Mouse (Mus musculus): Measurements from ENCODE around the gene 4921507P07Rik. TPM values are rescaled to one million over a fixed set of nuclear protein-coding genes. Genes with fewer than 3 reads are reported as not detected.
"Not testable (repeated sequence)": the region's sequence is repeated elsewhere in the genome, so short reads cannot be mapped to it uniquely, and the experiment has no call there.

Gene 4921507P07Rik
- total RNA-seq, 2 experiments from 2014 or later, result 0.33 to 0.36 TPM

GRCm38 (mm10) chr6:50557566-50557965 is 38.9 kb downstream of the 4921507P07Rik start:
- no peak for DNase-seq

GRCm38 (mm10) chr6:50554223-50554622 is 42.2 kb downstream of the 4921507P07Rik start:
- DNase-seq, result not testable (repeated sequence)

- DNase-seq, result no peak
Observed at GRCm38 (mm10) chr6:50552881-50553518, 43.4 kb downstream of the 4921507P07Rik start.

GRCm38 (mm10) chr6:50549791-50550190 is 46.6 kb downstream of the 4921507P07Rik start:
- no peak for DNase-seq

GRCm38 (mm10) chr6:50549051-50549450 is 47.4 kb downstream of the 4921507P07Rik start:
- no peak for DNase-seq

GRCm38 (mm10) chr6:50545412-50546043 is 50.9 kb downstream of the 4921507P07Rik start:
- peak in 1 of 2 experiments; percentile 56 for DNase-seq

GRCm38 (mm10) chr6:50542535-50542934 is 53.9 kb downstream of the 4921507P07Rik start:
- DNase-seq, result no peak

GRCm38 (mm10) chr6:50539641-50540040 is 56.8 kb downstream of the 4921507P07Rik start:
- no peak for DNase-seq

GRCm38 (mm10) chr6:50536461-50536892 is 60.0 kb downstream of the 4921507P07Rik start:
- peak; percentile 76 to 89 for DNase-seq

- DNase-seq, result no peak
Observed at GRCm38 (mm10) chr6:50535346-50535745, 61.1 kb downstream of the 4921507P07Rik start.

- no peak for DNase-seq
Observed at GRCm38 (mm10) chr6:50531920-50532319, 64.5 kb downstream of the 4921507P07Rik start.

GRCm38 (mm10) chr6:50531003-50531402 is 65.4 kb downstream of the 4921507P07Rik start:
- DNase-seq, result no peak

GRCm38 (mm10) chr6:50529194-50529593 is 67.2 kb downstream of the 4921507P07Rik start:
- peak; percentile 28 to 51 for DNase-seq

- DNase-seq, result no peak
Observed at GRCm38 (mm10) chr6:50527416-50527815, 69.0 kb downstream of the 4921507P07Rik start.

GRCm38 (mm10) chr6:50526597-50527024 is 69.8 kb downstream of the 4921507P07Rik start:
- DNase-seq, result peak; percentile 62 to 75

- DNase-seq, result no peak
Observed at GRCm38 (mm10) chr6:50525846-50526245, 70.6 kb downstream of the 4921507P07Rik start.

- no peak for DNase-seq
Observed at GRCm38 (mm10) chr6:50524261-50524896, 72.1 kb downstream of the 4921507P07Rik start.

Small RNA genes lying within 50 kb of the gene (microRNA-seq; reads per million reads assigned to microRNA genes)
- gene Mir6371, result not detected

Other genes with a start within 250 kb of the 4921507P07Rik start
- 10 to 100 TPM; 64.3 to 73.1 TPM for gene Osbpl3, start 140.4 kb downstream of the 4921507P07Rik start, total RNA-seq (2021)
- gene Cycs, start 30.1 kb downstream of the 4921507P07Rik start, total RNA-seq (2021), result 10 to 100 TPM; 49.4 to 55.5 TPM
- gene Npvf, start 57.8 kb upstream of the 4921507P07Rik start, total RNA-seq (2021), result not detected

All from adrenal gland, postnatal 36 days (tissue).